Mouse (Mus musculus) testis, postnatal 10 days (tissue): ENCODE measurements at regions not wholly inside any gene's neighbourhood (a gene's known extent, or its start where the extent isn't known, plus 50 kb on each side); places are given as distances from the start of the nearest gene placed in this dataset.
A peak's percentile ranks its signal among the peaks of the same experiment; 100 is the strongest.

ENCODE experiments used
- DNase-seq: peaks from one replicate; pipeline ENCODE4 v3.0.0; 2021; ENCODE audit warnings: low spot score

DNA sequence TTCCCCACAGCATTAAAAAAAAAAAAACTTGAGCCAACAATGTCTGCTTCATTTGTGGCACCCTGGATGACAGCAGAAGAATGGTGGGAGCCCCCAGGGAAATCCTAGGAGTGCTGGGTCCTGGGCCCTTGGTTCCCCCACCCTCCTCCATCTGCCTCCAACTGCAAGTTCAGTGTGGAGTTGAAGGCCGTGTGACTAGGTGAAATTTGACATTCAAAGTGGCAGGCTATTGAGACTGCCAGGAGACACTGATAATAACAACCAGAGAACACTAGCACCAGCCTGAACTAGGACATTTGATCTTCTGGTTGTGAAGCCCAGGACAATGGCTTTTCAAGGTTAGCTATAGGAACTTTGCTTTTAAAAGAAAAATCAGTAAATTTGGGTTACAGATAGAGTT, 74.0 kb downstream of the Adamts15 start:
- DNase-seq: no peak

DNA sequence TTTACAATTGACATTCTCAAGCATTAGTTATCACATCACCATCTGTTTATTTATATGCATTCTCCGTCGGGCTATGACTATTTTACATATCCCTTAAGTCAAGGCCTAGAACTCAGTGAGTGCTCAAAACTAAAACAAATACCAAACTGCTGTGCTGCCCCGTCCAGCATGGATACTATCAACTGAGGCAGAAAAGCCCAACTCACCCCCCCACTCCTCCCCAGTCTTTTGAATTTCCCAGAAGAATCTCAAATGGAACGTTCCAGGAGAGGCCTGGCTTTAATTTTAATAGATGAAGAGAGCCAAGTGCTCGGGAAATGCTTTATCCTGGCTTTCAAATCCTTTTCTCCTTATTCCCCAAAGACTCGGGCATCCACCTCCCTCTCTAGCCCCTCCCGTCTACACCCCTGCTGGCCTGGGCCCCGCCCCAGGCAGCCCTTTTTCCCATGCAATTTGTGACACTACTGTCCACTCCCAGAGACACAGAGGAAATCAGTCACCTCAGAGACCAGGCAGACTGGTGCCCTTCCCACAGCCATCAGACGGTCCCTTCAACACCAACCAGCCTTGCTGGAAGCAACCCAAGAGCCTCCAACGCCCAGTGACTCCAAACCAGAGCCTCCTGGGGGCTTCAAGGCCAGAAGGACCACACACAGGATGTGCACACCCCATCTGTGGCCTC, 76.5 kb downstream of the Adamts15 start:
- peak; percentile 46 for DNase-seq

DNA sequence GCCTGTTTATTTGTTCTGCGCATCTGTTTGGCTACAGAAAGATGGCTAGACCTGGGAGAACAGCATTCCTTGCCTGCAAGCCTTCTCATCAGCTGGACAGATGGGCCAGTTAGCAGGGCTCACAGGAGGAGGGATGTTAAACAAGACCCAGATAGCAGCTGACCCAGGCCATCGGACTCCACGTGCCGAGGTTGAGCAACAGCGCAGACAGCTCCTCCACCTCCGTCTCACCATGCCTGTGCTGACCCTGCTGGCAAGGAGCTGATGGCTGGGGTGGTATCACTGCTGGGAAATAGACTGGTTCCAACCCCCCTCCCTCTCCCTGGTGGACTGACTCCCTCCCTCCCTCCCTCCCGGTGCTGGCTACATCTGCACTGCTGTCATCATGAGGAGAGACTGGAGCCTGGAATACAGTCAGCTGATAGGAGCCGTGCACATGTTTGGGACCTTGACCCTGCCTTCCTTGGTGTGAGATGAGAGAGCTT, 78.1 kb downstream of the Adamts15 start:
- DNase-seq: no peak

DNA sequence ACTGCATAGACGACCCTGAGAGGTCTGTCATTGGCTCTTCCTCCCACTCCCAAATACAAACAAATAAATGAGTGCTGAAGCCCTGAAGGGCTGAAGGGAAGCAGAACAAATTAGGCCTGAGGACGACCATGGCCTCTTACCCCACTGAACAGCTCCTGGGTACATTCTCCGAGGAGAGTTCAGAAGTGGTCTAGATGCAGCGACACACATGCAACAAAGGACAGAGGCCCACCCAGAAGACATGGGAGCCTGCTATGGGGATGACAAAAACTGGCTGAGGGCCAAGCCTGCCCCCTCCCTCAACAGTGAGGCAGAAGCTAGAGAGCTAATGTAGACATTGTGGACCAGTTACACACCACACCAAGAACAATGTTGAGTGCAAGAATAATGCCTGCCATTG, 87.3 kb downstream of the Adamts15 start:
- DNase-seq: peak; percentile 43

DNA sequence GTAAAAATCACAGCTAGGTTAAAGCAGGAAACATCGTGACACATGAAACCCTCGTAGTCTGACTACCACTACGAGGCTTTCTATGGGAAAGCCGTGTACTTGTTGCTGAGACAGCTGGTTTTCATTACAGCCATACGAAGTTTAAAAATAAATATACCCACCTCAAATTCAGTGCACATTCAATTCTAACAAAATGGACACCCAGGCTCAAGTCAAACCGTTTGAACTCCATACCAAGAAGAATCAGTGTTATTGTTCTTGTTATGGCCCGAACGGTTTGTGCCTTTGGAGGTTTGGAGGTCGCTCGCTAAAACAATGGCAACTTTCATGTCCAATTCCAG, 87.7 kb downstream of the Adamts15 start:
- DNase-seq: no peak

DNA sequence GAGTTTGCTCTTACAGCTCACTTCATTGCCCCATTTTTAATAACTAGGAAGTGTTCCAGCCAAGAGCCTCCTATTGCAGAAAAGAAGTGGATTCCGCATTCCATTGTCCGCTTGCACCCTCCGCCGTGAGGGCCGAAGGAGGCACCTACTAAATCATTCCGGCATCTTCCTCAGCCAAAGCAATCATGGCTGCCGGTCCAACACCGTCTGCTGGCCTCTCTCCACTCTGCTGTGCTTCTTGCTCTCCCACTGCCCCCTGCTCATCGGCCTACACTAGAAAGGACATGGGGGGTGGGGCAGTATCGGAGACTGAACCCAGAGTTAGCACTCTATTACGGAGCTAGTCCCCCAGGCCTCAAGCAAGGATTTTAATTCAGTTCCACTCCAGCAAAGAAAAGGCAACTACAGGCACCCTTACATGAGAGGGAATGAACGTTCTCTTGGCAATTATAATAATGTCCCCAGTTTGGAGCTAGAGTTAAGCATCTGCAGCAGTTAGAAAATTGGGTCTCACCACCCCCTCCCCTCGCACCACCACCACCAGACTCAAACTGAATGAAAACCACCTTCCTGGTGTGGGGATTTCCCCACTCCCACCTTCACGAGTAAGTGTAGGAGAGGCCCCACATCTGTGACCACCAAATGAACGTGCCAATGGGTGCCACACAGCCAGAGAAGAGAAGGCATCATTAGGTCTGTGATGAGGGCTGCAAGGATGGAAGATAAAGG, 88.3 kb downstream of the Adamts15 start:
- peak; percentile 48 for DNase-seq

DNA sequence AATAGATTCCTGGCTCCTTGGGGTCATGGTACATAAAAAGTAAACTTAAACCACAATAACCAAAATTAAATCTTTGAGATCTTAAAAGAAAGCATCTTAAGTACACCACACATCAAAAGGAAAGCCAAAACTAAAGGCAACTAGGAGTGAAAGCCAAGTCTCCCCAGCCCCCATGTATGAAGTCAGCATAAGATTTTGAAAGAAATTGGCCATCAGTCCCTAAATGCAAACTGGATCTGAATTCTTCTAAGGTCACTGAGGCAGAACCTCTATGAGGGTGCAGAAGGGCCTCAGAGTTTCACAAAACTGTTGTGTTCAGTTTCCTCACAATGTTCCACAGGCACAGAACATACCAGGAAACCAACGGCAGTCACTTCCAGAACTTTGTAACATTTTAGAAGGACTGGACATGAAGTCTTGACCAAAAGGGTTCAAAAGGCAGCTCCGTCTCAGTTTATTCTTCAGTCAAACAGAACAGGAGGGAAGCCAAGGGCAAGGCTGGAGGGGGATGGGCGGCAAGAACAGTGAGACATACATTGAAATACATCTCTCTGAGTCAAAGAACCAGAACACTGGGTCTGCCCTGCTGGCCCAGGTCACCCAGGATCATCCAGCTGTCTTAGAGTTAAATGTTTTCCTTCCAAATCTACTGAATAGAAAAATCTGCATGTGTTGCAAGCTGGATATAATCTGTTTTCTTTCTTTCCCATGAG, 92.9 kb downstream of the Adamts15 start:
- peak; percentile 54 for DNase-seq

DNA sequence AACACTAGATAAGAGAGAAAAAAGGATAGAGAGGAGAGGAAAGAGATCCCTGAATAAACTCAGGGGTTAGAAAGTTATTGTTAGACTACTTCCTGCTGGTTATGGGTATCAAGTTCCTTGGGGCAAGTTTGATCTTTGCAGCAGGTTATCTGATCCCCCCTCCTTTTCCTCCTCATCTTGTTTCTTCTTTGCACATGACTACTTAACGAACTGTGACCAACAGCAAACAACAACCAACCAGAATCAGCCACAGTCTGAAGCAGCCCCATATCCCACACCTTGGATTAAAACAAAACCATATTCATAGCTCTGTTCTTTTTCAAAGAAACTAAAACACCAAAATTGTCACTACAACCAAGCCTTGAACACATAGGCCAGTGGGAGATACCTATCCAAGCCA, 94.5 kb downstream of the Adamts15 start:
- no peak for DNase-seq

DNA sequence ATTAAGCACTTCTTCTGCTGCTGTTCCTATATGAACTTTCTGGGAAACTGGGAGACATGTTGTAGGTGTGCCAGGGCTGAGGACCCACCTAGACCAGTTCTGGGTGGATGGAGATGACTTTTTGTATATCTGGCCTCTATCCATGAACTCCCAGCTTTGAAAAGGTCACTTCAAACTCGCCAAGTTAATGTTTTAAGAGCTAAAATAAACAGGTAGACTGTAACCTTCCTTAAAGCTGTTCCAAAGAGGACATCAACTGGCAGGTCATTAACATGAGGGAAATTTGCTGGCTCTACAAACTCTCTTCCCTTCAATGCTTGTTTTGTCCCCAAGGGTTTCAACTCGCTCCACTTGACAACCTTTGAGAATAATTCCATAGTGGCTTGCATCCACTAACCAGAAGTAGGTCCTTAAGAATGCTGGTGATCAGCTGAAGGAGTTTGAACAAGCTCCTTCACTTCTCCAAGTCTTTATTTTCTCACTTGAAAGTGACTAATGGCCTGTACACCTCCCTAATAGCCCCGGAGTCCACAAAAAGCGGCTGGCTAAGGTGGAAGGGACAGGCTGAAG, 98.1 kb downstream of the Adamts15 start:
- no peak for DNase-seq

DNA sequence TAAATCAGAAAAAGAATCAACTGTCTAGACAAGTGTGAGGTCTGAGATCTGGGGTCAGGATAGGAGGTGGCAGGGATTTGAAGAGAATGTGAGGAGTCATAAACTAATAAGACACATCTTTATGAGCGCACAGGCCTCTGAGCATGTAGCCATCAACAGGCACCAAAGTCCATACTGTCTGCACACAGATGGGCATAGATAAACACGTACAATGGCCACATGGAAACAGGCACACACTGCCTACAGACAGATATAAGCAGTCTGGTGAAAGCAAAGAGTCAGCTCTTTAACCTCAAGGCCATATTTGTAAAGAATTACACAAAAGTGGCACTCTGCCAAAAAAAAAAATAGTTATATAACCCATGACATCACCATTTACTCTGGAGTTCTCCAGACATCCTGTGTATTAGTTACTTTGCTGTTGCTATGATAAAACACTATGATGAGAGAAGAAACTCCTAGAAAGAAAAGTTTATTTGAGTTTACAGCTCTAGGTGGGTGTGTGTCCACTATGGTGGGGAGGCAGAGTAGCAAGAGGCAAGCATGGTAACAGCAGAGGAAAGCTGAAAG, 101.4 kb downstream of the Adamts15 start:
- DNase-seq: no peak

DNA sequence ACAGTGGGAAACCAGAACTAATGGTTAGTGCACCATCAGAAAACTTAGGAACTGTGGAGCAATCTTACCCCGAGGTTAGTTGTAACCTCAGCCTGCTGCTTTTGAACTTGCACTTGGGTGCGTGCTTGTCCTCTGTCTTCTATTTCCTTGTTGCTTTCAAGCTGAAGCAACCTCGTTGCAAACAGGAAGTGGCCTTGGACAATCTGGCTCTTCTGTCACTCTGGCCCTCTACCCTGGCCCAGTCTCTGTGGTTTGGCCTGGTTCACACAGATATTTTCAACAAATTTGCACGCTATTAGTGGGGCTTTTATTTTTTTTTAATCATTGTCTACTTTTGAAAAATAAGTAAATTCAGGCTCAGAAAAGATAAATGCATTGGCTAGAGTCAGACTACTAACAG, 109.0 kb downstream of the Adamts15 start:
- no peak for DNase-seq

DNA sequence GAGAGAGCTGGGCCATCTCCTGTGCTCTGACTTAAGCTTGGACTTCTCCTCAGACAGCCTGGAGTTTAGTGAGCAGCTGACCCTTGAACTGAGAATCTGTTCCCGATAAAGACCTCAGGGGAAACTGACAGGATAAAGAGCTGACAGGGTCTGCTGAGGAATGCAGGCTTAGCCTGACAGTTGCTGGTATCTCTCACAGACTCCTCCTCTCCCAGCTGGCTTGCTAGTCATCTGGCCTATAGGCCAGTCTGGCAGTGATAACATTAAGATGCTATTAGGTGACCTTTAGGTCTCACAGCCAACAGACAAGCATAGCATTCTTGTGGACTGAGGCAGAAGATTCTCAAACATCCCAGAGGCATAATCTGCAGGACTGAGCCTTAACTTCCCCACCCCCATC, 111.4 kb downstream of the Adamts15 start:
- DNase-seq: no peak

DNA sequence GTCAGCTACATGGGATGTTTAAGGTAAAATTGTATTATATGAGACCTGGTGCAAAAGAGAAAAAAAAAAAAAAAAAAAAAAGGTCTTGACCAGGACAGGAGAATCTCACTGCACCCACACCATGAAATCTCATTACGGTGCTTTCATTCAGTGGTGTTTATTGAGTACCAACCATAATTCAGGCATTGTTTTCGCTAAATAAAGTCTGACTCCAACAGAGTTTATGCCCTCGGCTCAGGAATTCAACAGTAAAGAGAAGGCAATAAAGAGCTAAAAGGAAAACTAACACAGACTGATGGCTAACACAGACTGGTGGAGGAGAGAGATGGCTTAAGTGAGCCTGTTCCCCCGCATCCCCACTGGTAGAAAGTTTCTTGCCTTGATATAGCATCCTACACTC, 112.0 kb downstream of the Adamts15 start:
- DNase-seq: no peak

DNA sequence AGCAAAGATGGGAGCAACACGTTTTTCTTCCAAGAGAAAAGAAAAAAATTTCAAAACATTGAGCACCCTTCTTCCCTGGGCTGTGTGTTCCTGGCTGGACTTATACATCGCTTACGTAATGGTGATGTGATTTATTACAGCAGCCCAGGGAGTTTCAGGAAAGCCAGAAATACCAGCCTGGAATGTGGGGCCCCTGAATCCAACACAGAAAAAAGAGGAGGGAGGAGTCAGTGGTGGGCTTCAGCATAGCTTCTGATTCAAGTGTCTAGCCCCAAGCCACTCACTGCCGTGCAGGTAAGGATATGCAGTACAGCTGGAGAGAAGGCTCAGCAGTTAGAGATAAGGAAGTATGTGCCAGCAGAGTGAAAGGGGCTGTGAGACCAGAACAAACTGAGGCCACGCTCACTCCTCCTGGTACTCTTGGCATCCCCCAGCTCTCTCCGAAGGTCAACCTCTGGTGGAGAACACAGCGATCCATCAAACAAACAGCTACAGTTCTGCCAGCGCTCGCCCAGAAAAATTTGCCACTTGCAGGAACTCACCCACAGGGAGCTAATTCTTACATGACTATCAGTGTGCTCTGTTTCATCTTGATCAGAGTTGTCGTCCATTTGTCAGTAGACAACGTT, 113.3 kb downstream of the Adamts15 start:
- DNase-seq: peak; percentile 46

DNA sequence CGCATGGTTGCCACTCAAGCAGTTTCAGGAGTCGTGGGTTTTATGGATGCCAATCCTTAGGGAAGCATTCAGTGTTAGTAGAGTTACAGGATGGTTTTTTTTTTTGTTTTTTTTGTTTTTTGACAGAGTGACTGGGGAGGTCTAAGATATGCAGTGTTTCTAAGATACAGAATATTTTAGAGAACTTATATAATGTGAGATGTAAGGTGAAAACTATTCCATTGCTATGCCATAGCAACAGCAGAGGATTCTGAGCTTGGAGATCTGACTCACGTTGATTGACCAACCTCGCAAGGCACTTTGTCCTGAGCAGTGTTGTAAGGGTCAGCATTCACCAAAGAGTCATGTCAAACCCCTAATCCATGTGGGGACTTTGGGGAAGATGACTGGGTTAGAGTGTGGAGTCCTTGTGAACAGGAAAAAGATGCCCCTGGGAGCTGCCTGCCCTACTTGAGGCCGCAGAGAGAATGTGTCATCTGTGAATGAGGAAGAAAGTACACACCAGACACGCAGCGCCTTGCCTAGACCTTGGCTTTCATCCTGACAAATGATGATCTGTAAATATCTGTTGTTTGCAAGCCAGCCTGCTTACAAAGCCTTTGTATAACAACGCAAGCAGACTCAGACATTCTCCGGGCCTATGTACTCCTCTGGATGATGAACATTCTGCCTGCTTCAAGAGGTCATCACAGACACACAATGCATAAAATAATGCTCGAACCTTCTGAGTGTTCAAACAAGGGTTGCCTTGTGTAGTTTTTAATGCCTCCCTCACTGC, 118.3 kb downstream of the Adamts15 start:
- DNase-seq: no peak

DNA sequence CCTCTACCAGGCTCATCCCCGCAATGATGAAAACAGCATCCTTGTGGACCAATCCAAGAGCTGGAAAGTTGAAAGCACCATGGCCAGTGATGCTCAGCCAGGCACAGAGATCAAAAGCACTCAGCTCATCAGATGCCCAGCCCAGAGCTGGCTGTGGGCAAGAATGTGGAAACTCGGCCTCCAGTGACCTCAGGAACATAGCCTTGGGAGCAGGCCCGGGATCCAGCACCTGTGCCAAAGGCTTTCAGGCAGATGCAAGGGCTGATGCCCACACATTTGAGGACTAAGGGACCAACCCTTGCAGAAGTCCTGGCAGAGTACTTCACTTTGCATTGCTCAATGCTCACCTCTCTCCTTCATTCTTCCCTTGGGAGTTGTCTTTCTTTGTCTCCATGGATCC, 119.4 kb downstream of the Adamts15 start:
- no peak for DNase-seq

DNA sequence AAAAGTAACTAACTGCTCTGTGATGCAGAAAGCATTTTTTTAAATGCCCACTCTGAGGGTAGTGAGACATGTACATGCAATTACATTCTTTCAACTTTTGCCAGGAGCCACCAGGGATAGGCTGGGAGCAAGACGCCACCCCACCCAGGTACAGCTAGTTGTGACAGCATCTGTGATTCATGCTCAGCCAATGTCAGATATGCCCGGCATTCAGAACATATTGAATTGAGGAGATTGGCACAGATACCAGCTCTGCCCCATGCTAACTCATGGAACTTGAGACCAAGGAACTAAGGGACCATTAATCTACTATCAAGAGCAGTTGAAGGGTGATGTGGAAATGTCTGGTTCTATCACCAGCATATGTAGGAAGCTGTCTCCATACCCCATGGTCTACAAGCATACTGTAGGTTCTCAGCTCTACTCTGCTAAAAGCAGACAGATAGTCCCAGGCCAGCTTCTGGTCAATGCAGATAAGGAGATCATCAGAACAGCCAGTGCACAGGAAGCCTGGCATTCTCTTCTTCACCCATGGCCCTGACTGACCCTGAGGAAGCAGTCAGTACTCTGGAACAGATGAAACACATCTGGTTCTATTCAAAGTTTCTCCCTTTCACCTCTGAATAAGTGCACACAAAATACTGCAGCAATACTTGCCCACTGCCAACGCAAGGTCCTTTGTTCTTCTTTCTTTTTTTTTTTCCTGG, 127.4 kb downstream of the Adamts15 start:
- DNase-seq: no peak

DNA sequence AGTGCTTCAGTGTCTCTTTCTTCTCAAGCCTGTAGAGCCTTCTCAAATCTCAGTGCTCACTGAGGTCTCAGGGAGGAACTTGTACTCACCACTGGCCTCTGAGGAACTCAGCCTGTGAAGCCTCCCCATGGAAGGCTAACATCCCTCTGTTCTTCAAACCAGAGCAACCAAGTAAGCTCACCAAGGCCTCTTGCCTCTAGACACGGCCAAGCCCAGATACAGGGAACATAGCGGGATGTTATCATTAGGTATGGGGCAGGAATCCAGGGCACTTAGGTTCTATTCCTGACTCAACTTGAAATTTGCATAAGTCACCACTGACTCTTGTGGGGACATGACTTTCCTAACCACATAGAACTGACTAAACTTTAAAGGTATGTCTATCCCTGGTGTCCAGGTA, 141.0 kb downstream of the Adamts15 start:
- DNase-seq: no peak

DNA sequence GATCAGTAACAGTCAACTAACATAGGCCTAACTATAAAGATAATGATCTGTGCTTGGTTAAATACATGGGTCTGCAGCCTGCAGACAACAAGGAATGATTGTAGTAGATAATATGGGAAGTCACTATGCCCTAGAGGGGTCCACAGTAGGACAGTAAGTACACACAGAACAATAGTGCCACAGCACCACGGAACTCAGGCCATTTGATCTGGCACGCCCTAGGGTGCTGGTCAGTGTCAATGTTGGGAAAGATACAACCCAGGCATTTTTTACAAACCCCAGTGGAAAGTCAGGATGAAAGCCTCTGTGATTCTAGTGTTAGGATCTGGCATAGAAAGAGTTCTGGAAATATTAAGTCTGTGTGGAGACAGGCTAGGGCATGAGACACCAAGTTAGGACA, 144.4 kb downstream of the Adamts15 start:
- DNase-seq: no peak

DNA sequence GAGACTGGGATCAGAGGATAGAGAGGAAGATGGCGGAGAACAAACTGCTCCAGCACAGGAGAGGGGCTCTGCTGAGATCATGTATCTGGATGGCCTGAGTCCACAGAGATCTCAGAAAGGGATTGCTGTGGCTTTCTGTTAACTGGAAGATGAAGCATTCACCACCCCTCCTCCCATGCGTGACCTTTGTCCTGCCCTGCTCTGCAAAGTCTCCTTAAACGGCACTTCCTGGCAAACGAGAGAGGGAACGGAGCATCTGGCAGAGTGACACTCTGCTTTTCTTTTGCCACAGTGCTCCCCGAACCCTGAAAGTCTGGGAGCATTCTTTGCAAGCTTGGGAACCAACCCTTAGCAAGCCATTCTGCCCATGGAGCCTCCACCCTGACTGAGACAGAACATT, 147.1 kb downstream of the Adamts15 start:
- no peak for DNase-seq

DNA sequence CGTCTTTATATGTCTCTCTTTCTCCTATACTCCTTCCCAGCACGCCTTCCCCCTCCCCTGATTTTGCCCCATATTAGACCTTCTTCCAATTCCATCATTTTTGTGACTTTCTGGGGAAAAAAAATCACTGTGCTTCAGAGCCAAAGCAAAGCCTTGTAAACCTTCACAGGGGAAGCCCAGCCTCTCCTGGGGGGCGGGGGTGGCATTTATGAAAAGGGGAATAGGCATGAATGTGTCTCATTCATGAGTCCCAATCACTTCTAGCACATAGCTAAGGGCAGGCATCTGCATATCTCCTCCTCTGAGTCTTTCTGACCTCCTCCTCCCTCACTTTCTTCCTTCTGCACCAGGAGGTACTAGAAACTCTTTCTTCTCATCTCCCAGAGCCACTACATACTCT, 149.8 kb downstream of the Adamts15 start:
- no peak for DNase-seq
